Mouse (Mus musculus) lung, embryonic 15.5 days (tissue): ENCODE measurements around the gene Lce3f. TPM values are rescaled to one million over a fixed set of nuclear protein-coding genes. Genes with fewer than 3 reads are reported as not detected.

Source experiments
- ATAC-seq: fragments of 200-750 bp; cut with Nextera tagmentation; 2 replicates; pipeline ENCODE4 v1.8.0; 2017; ENCODE audit warnings: moderate number of reproducible peaks, borderline replicate concordance; ENCODE audit not compliant: low FRiP score, low TSS enrichment; ENCODE audit errors: extremely low read depth
- H3K27ac ChIP-seq: fragments of 300-500 bp; sonication (generic); 2 replicates; pipeline ENCODE4 v1.5.1; 2015; ENCODE audit warnings: moderate library complexity, mild to moderate bottlenecking, inconsistent platforms
- H3K27me3 ChIP-seq: fragments of 300-500 bp; sonication (generic); 2 replicates; pipeline ENCODE4 v1.6.1; 2015; ENCODE audit warnings: inconsistent platforms
- H3K36me3 ChIP-seq: fragments of 300-500 bp; sonication (generic); 2 replicates; pipeline ENCODE4 v1.6.1; 2015; ENCODE audit warnings: inconsistent platforms
- H3K4me1 ChIP-seq: fragments of 300-500 bp; sonication (generic); 2 replicates; pipeline ENCODE4 v1.6.1; 2015; ENCODE audit warnings: inconsistent platforms
- H3K4me2 ChIP-seq: fragments of 300-500 bp; sonication (generic); 2 replicates; pipeline ENCODE4 v1.6.1; 2015; ENCODE audit warnings: inconsistent platforms, mild to moderate bottlenecking, moderate library complexity
- H3K4me3 ChIP-seq: fragments of 300-500 bp; sonication (generic); 2 replicates; pipeline ENCODE4 v1.5.1; 2015; ENCODE audit warnings: mild to moderate bottlenecking, inconsistent platforms
- H3K9ac ChIP-seq: fragments of 300-500 bp; sonication (generic); 2 replicates; pipeline ENCODE4 v1.6.1; 2015; ENCODE audit warnings: inconsistent platforms
- H3K9me3 ChIP-seq: fragments of 300-500 bp; sonication (generic); 2 replicates; pipeline ENCODE4 v1.6.1; 2016; ENCODE audit warnings: inconsistent platforms
- WGBS: fragments of 180-500 bp; shearing (Covaris S2); methylation state at CpG from one replicate; pipeline ENCODE4 v1.1.7; 2015; 5-methylcytosine and 5-hydroxymethylcytosine counted together
- polyA plus RNA-seq: library from polyadenylated mRNA; unstranded; fragments of >200 nt; fragmentation: Nextera tagmentation; extraction: Ambion mirVana; gene quantifications from 2 replicates; pipeline ENCODE4 v1.2.1, GENCODE M21; 2015

Gene Lce3f
- not detected in 2 replicates for polyA plus RNA-seq

- ATAC-seq, result no peak
- H3K36me3 ChIP-seq, result no peaks in the 10 kb centered on the region
Observed at GRCm38 (mm10) chr3:92991926-92992325, at the start of gene Lce3f. Gene Lce3f, plus strand, starts transcription at chr3:92992226.

GRCm38 (mm10) chr3:92944186-92944585 lies 47.8 kb upstream of the Lce3f start, which contains the start of gene Lce3c:
Gene Lce3c, plus strand, starts transcription at chr3:92944486.
- H3K27ac ChIP-seq, result no peak within 1 kb of the TSS
- H3K27me3 ChIP-seq, result no peaks in the 10 kb centered on the region
- no peak for ATAC-seq
- no peaks in the 10 kb centered on the region for H3K9me3 ChIP-seq
- H3K4me1 ChIP-seq, result no peaks in the 10 kb centered on the region
- no peak within 1 kb of the TSS for H3K4me2 ChIP-seq
- WGBS, result 52% methylated on average over 1 of the region's 1 CpGs
- no peak within 1 kb of the TSS for H3K4me3 ChIP-seq
- H3K9ac ChIP-seq, result no peak within 1 kb of the TSS
- no peaks in the 10 kb centered on the region for H3K36me3 ChIP-seq

More at GRCm38 (mm10) chr3:92991926-92992325, at the start of gene Lce3f:
- no peaks in the 10 kb centered on the region for H3K4me1 ChIP-seq
- no peak within 1 kb of the TSS for H3K27ac ChIP-seq
- H3K4me3 ChIP-seq, result no peak within 1 kb of the TSS
- no peak within 1 kb of the TSS for H3K4me2 ChIP-seq
- no peaks in the 10 kb centered on the region for H3K27me3 ChIP-seq
- no peaks in the 10 kb centered on the region for H3K9me3 ChIP-seq
- no peak within 1 kb of the TSS for H3K9ac ChIP-seq

- Histone ChIP-seq H3K27ac (no peak within 1 kb of the TSS), H3K4me2 (no peak within 1 kb of the TSS), H3K4me3 (no peak within 1 kb of the TSS), H3K9me3 (no peaks in the 10 kb centered on the region), H3K27me3 (no peaks in the 10 kb centered on the region), H3K36me3 (no peaks in the 10 kb centered on the region), H3K9ac (no peak within 1 kb of the TSS), H3K4me1 (no peaks in the 10 kb centered on the region)
- ATAC-seq, result no peak
- 89% methylated on average over 1 of the region's 1 CpGs for WGBS
Observed at GRCm38 (mm10) chr3:92957090-92957489, 34.9 kb upstream of the Lce3f start, which contains the start of gene Lce3d. Gene Lce3d, plus strand, starts transcription at chr3:92957390.

- no peak within 1 kb of the TSS for H3K27ac ChIP-seq
- no peaks in the 10 kb centered on the region for H3K27me3 ChIP-seq
- no peak within 1 kb of the TSS for H3K4me2 ChIP-seq
- H3K4me3 ChIP-seq, result no peak within 1 kb of the TSS
- no peak for ATAC-seq
- H3K9me3 ChIP-seq, result no peaks in the 10 kb centered on the region
- H3K36me3 ChIP-seq, result no peaks in the 10 kb centered on the region
- WGBS, result 82% methylated on average over 2 of the region's 2 CpGs
- H3K9ac ChIP-seq, result no peak within 1 kb of the TSS
- no peaks in the 10 kb centered on the region for H3K4me1 ChIP-seq
Observed at GRCm38 (mm10) chr3:92966761-92967160, 25.3 kb upstream of the Lce3f start, which contains the start of gene Lce3e. Gene Lce3e, plus strand, starts transcription at chr3:92967061.

GRCm38 (mm10) chr3:92978484-92978883 lies 13.5 kb upstream of the Lce3f start:
- H3K27ac ChIP-seq, result no peak overlapping the region
- no peaks in the 10 kb centered on the region for H3K9me3 ChIP-seq
- no peak overlapping the region for H3K9ac ChIP-seq
- H3K36me3 ChIP-seq, result no peaks in the 10 kb centered on the region
- 52% methylated on average over 2 of the region's 2 CpGs for WGBS
- no peak for ATAC-seq
- H3K4me2 ChIP-seq, result no peak overlapping the region
- no peaks in the 10 kb centered on the region for H3K4me1 ChIP-seq
- H3K27me3 ChIP-seq, result no peaks in the 10 kb centered on the region
- no peak overlapping the region for H3K4me3 ChIP-seq

- no peak overlapping the region for H3K27ac ChIP-seq
- H3K9ac ChIP-seq, result no peak overlapping the region
- H3K4me3 ChIP-seq, result no peak overlapping the region
- no peaks in the 10 kb centered on the region for H3K9me3 ChIP-seq
- no peaks in the 10 kb centered on the region for H3K27me3 ChIP-seq
- 1% methylated on average over 7 of the region's 7 CpGs for WGBS
- H3K4me1 ChIP-seq, result no peaks in the 10 kb centered on the region
- H3K36me3 ChIP-seq, result no peaks in the 10 kb centered on the region
- H3K4me2 ChIP-seq, result no peak overlapping the region
- ATAC-seq, result no peak; the same call in 1 of the 2 replicates
Observed at GRCm38 (mm10) chr3:92998691-92999090, 6.7 kb downstream of the Lce3f start.

- Histone ChIP-seq H3K27me3 (no peaks in the 10 kb centered on the region), H3K4me2 (no peak overlapping the region), H3K9me3 (no peaks in the 10 kb centered on the region), H3K9ac (no peak overlapping the region), H3K36me3 (no peaks in the 10 kb centered on the region), H3K27ac (no peak overlapping the region), H3K4me1 (no peaks in the 10 kb centered on the region), H3K4me3 (no peak overlapping the region)
- no peak for ATAC-seq
- 62% methylated on average over 3 of the region's 3 CpGs for WGBS
Observed at GRCm38 (mm10) chr3:93000621-93001020, 8.6 kb downstream of the Lce3f start.

- 68% methylated on average over 4 of the region's 4 CpGs for WGBS
- Histone ChIP-seq H3K27me3 (no peaks in the 10 kb centered on the region), H3K27ac (no peak overlapping the region), H3K36me3 (no peaks in the 10 kb centered on the region), H3K9ac (no peak overlapping the region), H3K4me2 (no peak overlapping the region), H3K9me3 (no peaks in the 10 kb centered on the region), H3K4me1 (no peaks in the 10 kb centered on the region), H3K4me3 (no peak overlapping the region)
- ATAC-seq, result no peak
Observed at GRCm38 (mm10) chr3:93002843-93003242, 10.8 kb downstream of the Lce3f start.

- ATAC-seq, result peak; percentile 84; the same call in 1 of the 2 replicates
- Histone ChIP-seq H3K9ac (peak overlapping the region; percentile 36), H3K27me3 (no peaks in the 10 kb centered on the region), H3K4me2 (peak overlapping the region; percentile 88), H3K4me3 (peak overlapping the region; percentile 45), H3K9me3 (no peaks in the 10 kb centered on the region), H3K4me1 (no peaks in the 10 kb centered on the region; the same call in 1 of the 2 replicates), H3K36me3 (no peaks in the 10 kb centered on the region), H3K27ac (no peak overlapping the region)
- WGBS, result 2% methylated on average over 24 of the region's 24 CpGs
Observed at GRCm38 (mm10) chr3:93014378-93014801, 22.4 kb downstream of the Lce3f start.

- Histone ChIP-seq H3K27me3 (no peaks in the 10 kb centered on the region), H3K4me1 (no peaks in the 10 kb centered on the region; the same call in 1 of the 2 replicates), H3K4me3 (peak overlapping the region; percentile 45), H3K9ac (peak overlapping the region; percentile 36), H3K4me2 (peak overlapping the region; percentile 88), H3K27ac (no peak overlapping the region), H3K9me3 (no peaks in the 10 kb centered on the region), H3K36me3 (no peaks in the 10 kb centered on the region)
- no peak for ATAC-seq
- 30% methylated on average over 5 of the region's 5 CpGs for WGBS
Observed at GRCm38 (mm10) chr3:93014871-93015270, 22.8 kb downstream of the Lce3f start.

- Histone ChIP-seq H3K27me3 (no peaks in the 10 kb centered on the region), H3K27ac (no peak within 1 kb of the TSS)
- WGBS, result 13% methylated on average over 4 of the region's 4 CpGs
Observed at GRCm38 (mm10) chr3:93015460-93016104, 23.6 kb downstream of the Lce3f start, which contains the start of gene Crct1. Gene Crct1, minus strand, starts transcription at chr3:93015687.

GRCm38 (mm10) chr3:93018960-93019359 lies 26.9 kb downstream of the Lce3f start, which contains the start of gene Lce1m:
Gene Lce1m, minus strand, starts transcription at chr3:93019060.
- no peak for ATAC-seq
- H3K9ac ChIP-seq, result no peak within 1 kb of the TSS
- H3K27ac ChIP-seq, result no peak within 1 kb of the TSS
- 79% methylated on average over 2 of the region's 2 CpGs for WGBS
- no peaks in the 10 kb centered on the region for H3K27me3 ChIP-seq
- no peak within 1 kb of the TSS for H3K4me3 ChIP-seq
- no peaks in the 10 kb centered on the region; the same call in 1 of the 2 replicates for H3K4me1 ChIP-seq
- no peaks in the 10 kb centered on the region for H3K9me3 ChIP-seq
- H3K4me2 ChIP-seq, result no peak within 1 kb of the TSS
- no peaks in the 10 kb centered on the region for H3K36me3 ChIP-seq

More at GRCm38 (mm10) chr3:93015460-93016104, 23.6 kb downstream of the Lce3f start, which contains the start of gene Crct1:
- Histone ChIP-seq H3K9me3 (no peaks in the 10 kb centered on the region), H3K4me3 (peak within 1 kb of the TSS; percentile 45), H3K4me2 (peak within 1 kb of the TSS; percentile 88), H3K4me1 (no peaks in the 10 kb centered on the region; the same call in 1 of the 2 replicates), H3K9ac (peak within 1 kb of the TSS; percentile 36), H3K36me3 (no peaks in the 10 kb centered on the region)
- ATAC-seq, result no peak
